Mouse (Mus musculus): ENCODE measurements at regions not wholly inside any gene's neighbourhood (a gene's known extent, or its start where the extent isn't known, plus 50 kb on each side); places are given as distances from the start of the nearest gene placed in this dataset.

- TF ChIP-seq CTCF (IDR thresholded peaks at IDR 0.05; ENCODE audit: low read depth) (no peak), EP300 (IDR thresholded peaks at IDR 0.05; ENCODE audit: low read depth) (no peak)
These were observed 208.4 kb downstream of the Ly86 start for GRCm38 (mm10) chr13:37553392-37553791.
